Mouse (Mus musculus) c-Kit-negative CD71-positive TER-119-positive erythroid progenitor cells, embryonic 14.5 days (primary cell): Measurements from ENCODE around the gene Gucy2d.

Experiments used
- DNase-seq: peaks from one replicate; pipeline ENCODE4 v3.0.0-alpha.2; 2013; ENCODE audit warnings: low read depth, low spot score

Gene Gucy2d

DNA sequence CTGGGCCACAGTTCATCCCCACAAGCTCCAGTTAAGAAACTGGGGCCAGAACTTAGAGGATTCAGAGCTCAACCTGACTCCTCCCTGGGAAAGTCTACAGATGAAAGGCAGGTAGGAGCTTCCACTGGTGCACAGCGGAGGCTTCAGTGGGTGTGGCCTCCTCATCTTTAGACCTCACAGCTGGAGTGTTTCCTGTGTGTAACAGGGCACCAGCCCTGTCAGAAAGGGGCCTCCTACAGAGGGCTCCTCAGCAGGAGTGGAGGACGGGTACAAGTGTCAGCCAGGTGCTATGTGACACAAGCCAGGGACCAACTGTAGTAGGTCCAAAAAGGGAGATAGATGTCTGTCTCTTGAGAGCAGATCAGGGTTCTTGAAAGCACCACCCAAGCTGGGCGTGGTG lies 73.0 kb downstream of the Gucy2d start:
- no peak for DNase-seq

DNA sequence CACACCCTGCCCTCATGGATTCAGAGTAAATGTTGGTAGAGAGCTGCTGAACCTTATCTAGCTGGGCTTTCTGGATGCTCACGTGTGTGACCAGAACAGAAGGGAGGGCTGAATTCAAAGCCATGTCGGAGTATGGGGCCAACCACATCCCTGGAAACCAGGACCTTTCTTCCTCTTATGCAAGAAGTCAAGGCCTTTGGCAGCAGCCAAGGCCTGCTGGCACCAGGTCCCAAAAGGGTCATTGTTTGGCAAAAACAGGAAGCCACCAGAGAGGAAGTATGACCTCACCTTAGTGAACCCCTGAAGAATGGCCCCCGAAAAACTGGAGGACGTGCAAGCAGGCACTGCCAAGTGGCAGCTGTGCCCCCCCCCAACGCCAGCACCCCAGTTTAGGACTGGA lies 82.4 kb downstream of the Gucy2d start:
- DNase-seq: no peak

DNA sequence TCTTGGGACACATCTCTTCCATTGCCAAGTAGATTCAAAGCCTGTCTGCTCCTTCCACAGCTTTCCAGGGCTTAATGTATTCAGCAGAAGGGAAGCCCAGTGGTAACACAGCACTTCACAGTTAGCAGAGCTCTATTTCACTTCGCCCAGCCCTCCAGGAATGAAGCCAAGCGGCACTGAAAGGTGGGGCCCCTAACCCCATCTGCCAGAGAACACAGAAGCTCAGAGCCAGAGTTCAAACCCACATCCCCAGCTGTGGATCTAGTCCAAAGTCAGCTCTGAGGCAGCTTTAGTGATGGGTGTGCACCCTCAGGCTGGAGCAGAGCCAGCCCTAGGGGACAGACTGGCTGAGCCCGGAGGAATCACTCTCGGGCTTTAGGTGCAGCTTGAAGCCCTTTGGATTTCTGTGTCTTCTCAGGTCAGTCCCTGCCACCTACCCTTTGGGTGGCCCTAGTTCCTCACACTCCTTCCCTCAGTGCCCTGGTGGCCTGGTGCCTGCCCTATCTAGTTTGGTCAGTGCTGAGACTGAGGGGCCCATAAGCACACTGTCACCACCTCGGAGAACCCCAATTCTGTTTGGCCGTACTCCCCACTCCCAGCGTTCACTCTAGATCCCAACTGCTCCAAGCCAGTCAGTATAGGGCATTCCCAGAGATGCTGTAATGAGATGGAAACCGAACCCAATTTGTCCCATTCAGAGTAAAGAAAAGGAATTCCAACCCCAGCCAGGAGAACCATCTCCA lies 83.0 kb downstream of the Gucy2d start:
- no peak for DNase-seq

DNA sequence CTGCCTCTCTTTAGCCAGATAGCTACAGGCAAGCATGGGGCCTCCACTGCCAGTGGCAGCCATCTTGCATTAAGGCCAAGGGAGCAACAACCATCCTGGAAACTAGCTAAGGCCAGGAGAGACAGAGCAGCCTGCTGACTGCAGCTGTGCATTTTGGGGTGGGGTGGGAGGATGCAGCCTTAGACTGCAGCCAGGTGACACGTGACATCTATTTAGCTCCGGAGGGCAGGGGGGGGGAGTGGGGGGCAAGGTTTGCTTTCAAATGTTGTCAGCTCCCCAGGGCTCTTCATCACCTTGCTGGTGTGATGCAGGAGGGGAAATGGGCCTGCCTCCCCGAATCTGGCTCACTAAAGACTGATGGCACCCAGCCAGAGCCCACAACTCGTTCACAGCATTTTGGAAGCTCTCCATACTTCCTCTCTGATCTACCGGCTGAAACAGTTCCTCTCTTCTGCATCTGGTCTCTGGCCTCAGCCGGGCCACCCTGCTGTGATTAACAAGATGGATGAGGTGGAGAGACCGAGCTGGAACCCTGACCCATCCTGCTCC lies 83.7 kb downstream of the Gucy2d start:
- no peak for DNase-seq

DNA sequence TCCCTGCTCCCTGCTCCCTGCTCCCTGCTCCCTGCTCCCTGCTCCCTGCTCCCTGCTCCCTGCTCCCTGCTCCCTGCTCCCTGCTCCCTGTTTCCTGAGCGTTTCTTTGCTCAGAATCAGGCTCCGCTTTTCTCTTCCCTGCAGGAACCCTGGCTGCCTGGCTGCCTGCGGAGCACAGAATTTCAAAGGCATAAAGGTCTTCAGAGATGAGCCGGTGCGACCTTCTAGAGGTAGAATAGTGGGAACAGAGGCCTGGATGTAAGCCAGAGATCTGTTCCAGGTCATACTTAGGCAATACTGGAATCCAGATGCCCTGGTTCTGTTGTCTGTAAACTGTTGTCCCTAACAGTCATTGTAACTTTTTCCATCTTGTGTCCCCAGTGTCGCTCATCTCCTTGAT lies 84.2 kb downstream of the Gucy2d start:
- DNase-seq: no peak

DNA sequence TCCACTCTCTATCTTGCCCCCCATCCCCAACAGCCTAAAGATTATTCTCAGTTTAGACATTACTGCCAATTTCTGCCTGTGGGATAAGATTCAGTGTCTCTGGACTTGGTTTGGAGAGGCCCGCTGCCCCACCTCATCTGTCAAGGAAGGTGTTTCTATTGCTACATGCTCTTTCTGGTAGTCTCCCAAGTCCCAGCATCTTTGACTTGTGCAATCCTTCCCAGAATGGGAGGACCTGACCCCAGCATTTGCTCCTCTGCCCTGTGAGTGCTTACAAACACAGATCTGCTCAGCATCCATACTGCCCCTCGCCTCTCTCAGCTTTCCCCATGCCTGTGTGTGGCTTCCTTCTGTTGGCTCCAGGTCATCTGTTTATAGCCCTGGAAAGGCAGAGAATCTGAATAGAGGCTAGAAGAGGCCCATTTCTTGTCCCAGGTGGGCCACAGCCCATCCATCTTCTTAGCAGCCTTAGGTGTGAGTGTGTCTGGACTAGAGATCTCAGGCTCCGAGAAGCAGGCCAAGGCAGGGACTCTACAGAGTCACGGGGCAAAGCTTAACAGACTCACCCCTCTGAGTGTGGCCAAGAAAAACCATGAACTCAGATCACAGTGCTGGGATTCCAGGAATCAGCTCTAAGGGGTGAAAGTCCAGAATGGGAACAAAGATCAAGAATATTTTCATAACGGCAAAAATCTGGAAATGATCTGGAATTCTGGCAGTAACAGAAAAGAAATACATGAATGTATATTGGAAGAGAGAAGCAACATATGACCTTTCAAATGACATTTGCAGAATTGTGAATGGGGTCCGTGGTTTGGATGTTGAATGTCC lies 84.9 kb downstream of the Gucy2d start:
- no peak for DNase-seq
